Mouse (Mus musculus) midbrain, embryonic 15.5 days (tissue): ENCODE measurements at regions not wholly inside any gene's neighbourhood (a gene's known extent, or its start where the extent isn't known, plus 50 kb on each side); places are given as distances from the start of the nearest gene placed in this dataset.
A peak's percentile ranks its signal among the peaks of the same experiment; 100 is the strongest.

ENCODE experiments used
- ATAC-seq: fragments of 200-750 bp; cut with Nextera tagmentation; replicated peaks from 2 replicates; pipeline ENCODE4 v1.8.0; 2017; ENCODE audit warnings: moderate TSS enrichment
- H3K27ac ChIP-seq: fragments of 300-500 bp; sonication (generic); 2 replicates; pipeline ENCODE4 v1.5.1; 2015; ENCODE audit warnings: mild to moderate bottlenecking, inconsistent platforms
- H3K27me3 ChIP-seq: fragments of 300-500 bp; sonication (generic); replicated peaks from 2 replicates; pipeline ENCODE4 v1.6.1; 2015; ENCODE audit warnings: inconsistent platforms
- H3K36me3 ChIP-seq: fragments of 300-500 bp; sonication (generic); replicated peaks from 2 replicates; pipeline ENCODE4 v1.6.1; 2015; ENCODE audit warnings: inconsistent platforms
- H3K4me1 ChIP-seq: fragments of 300-500 bp; sonication (generic); 2 replicates; pipeline ENCODE4 v1.6.1; 2015; ENCODE audit warnings: inconsistent platforms
- H3K4me2 ChIP-seq: fragments of 300-500 bp; sonication (generic); 2 replicates; pipeline ENCODE4 v1.6.1; 2015; ENCODE audit warnings: inconsistent platforms, mild to moderate bottlenecking, moderate library complexity
- H3K4me3 ChIP-seq: fragments of 300-500 bp; sonication (generic); 2 replicates; pipeline ENCODE4 v1.5.1; 2015; ENCODE audit warnings: mild to moderate bottlenecking, inconsistent platforms
- H3K9ac ChIP-seq: fragments of 300-500 bp; sonication (generic); 2 replicates; pipeline ENCODE4 v1.6.1; 2015; ENCODE audit warnings: mild to moderate bottlenecking, inconsistent platforms
- H3K9me3 ChIP-seq: fragments of 300-500 bp; sonication (generic); 2 replicates; pipeline ENCODE4 v1.6.1; 2016; ENCODE audit warnings: inconsistent platforms
- WGBS: fragments of 180-500 bp; shearing (Covaris S2); methylation state at CpG from one replicate; pipeline ENCODE4 v1.1.7; 2015; ENCODE audit warnings: mixed read lengths; 5-methylcytosine and 5-hydroxymethylcytosine counted together

DNA sequence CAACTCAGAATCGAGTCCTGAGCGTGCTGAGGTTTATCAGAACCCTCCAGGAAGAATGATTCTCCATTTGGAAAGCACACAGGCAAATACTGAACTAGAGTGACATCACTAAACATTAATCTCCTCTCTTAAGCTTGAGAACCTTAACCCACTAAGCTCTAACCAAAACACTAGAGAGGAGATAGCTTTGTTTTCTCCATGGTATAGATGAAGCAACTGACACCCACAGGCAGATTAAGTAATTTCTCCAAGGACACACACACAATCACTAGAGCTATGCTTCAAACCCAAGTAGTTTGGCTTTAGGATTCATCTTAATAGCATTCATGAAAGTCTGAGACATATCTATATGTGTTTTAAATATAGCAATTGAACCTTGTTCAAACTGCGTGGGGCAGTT, 75.2 kb downstream of the Calml3 start:
- no peaks in the 10 kb centered on the region for H3K4me1 ChIP-seq
- H3K4me3 ChIP-seq, result no peak overlapping the region
- H3K9ac ChIP-seq, result no peak overlapping the region
- H3K9me3 ChIP-seq, result no peaks in the 10 kb centered on the region
- H3K4me2 ChIP-seq, result no peak overlapping the region
- ATAC-seq, result no peak
- H3K27ac ChIP-seq, result no peak overlapping the region
- 86% methylated on average over 3 of the region's 3 CpGs for WGBS
- no peaks in the 10 kb centered on the region for H3K27me3 ChIP-seq
- H3K36me3 ChIP-seq, result no peaks in the 10 kb centered on the region

DNA sequence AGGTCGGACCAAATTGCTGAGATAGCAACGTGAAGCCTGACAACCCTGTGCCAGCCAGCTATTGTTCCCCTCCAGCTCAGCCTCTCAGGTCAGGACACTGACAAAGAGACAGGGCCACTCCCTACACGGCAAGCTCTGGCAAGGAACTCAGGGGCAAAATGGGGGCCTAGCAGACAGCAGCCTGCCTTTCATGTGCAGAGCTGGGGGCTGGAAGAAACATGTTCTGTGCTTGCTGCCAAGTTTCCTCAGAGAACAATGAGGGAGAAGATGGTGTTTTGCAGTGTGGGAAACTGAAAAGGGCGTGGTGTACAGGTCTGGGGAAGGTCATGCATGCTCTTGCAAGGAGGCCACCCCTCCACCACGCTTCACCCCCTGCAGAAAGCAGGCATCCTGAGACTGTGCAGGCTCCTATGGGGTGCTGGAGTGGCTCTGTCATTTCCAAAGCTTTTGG, 77.8 kb downstream of the Calml3 start:
- Histone ChIP-seq H3K4me1 (no peaks in the 10 kb centered on the region), H3K36me3 (no peaks in the 10 kb centered on the region), H3K9ac (no peak overlapping the region), H3K9me3 (no peaks in the 10 kb centered on the region), H3K27ac (no peak overlapping the region), H3K4me3 (no peak overlapping the region), H3K4me2 (no peak overlapping the region), H3K27me3 (no peaks in the 10 kb centered on the region)
- no peak for ATAC-seq
- 27% methylated on average over 5 of the region's 5 CpGs for WGBS

DNA sequence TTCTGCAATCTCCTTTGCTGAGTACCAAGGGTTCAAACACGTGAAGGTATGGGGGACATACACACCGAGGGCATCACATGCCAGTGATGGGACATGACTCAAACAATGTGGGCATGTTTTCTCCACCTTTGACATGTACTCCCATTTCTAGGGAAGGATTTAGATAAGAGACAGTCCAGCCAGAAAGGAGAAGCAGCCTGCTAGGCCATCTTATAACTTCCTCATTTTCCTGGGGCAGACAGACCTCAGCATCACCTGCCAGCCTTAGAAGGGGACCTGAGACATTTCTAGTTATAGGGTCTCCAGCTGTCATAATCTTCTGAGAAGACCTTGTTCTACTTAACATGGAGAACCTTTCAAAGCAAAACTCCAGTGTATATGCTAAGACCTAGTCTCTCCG, 78.3 kb downstream of the Calml3 start:
- Histone ChIP-seq H3K4me2 (no peak overlapping the region), H3K27ac (no peak overlapping the region), H3K4me1 (no peaks in the 10 kb centered on the region), H3K36me3 (no peaks in the 10 kb centered on the region), H3K9ac (no peak overlapping the region), H3K4me3 (no peak overlapping the region), H3K27me3 (no peaks in the 10 kb centered on the region), H3K9me3 (no peaks in the 10 kb centered on the region)
- no peak for ATAC-seq
- WGBS, result 81% methylated on average over 3 of the region's 3 CpGs

DNA sequence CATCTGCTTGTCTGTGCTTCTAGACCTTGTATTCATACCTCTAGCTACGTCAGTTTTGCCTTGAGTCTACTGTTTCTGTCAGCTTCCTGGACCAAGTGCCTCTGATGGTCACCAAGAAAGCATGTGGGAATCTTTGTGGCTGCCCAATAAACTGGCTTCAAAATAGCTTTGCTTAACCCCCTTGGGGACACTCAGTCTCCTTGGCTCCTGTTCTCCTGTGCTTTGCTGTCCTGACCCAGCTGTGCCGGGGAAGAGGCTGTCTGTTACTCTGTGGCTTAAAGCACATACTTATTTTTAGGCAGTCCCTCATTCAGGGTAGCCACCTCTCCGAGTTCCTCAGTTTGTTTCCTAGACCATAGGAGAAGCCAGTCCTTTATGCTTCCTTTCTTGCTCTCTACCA, 79.8 kb downstream of the Calml3 start:
- ATAC-seq, result no peak
- no peak overlapping the region for H3K27ac ChIP-seq
- WGBS, result 85% methylated on average over 3 of the region's 3 CpGs
- no peak overlapping the region for H3K4me2 ChIP-seq
- no peaks in the 10 kb centered on the region for H3K36me3 ChIP-seq
- no peak overlapping the region for H3K9ac ChIP-seq
- no peak overlapping the region for H3K4me3 ChIP-seq
- H3K9me3 ChIP-seq, result no peaks in the 10 kb centered on the region
- no peaks in the 10 kb centered on the region for H3K4me1 ChIP-seq
- no peaks in the 10 kb centered on the region for H3K27me3 ChIP-seq

DNA sequence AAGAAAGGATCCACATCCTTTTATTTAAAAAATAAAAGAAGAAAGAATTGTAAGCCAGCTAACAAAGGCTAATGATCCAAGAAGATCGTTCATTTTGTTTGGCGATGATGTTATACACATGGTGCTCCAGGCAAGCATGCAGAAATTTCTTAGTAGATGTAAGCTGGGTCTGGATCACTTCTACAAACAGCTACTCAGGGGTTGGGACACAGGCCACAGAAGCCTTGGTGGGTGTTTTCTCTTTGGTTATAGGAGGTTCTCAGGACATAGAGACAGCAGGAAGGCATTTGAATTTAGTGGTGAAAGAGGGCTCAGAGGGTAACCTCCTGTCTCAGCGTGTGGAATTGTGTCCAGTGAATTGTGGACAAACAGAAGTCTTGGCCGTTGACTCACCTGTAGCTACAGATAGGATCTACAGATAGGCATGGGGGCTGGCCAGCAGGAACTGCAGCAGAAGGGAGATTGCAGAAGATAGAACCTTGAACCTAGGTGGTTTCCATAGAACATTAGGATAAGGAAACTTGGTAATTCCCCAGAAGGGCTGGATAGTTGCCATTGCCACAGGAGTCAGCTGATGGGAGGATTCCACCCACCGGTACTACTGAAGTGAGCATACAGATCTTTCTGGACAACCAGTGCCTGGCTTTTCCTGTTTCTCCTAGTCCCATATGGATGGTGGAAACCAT, 80.5 kb downstream of the Calml3 start:
- H3K9me3 ChIP-seq, result no peaks in the 10 kb centered on the region
- H3K27me3 ChIP-seq, result no peaks in the 10 kb centered on the region
- H3K4me2 ChIP-seq, result no peak overlapping the region
- ATAC-seq, result no peak
- H3K4me3 ChIP-seq, result no peak overlapping the region
- no peak overlapping the region for H3K9ac ChIP-seq
- H3K27ac ChIP-seq, result no peak overlapping the region
- H3K36me3 ChIP-seq, result no peaks in the 10 kb centered on the region
- WGBS, result 90% methylated on average over 5 of the region's 5 CpGs
- no peaks in the 10 kb centered on the region for H3K4me1 ChIP-seq

DNA sequence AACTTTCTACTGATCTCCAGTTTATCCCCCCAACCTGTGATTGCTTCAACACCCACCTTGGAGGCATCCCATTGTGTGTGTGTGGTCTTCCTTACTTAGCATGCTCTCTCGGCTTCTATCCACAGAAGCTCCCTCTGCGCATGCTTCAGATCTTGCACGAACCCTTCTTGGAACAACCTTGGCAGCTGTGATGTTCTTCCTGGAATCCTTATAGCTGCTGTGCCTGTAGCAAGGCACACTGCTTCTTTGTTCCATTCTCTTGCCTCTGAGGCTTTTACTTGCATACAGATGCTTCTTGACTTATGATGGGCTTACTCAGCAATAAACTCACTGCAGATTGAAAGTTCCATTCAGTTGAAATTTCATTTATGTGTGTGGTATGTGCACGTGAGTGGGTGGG, 81.2 kb downstream of the Asb13 start:
- H3K4me3 ChIP-seq, result no peak overlapping the region
- H3K9ac ChIP-seq, result no peak overlapping the region
- WGBS, result 95% methylated on average over 4 of the region's 4 CpGs
- H3K4me1 ChIP-seq, result peaks cover 12% of the 10 kb centered on the region
- H3K27ac ChIP-seq, result no peak overlapping the region
- H3K4me2 ChIP-seq, result no peak overlapping the region
- ATAC-seq, result no peak
- no peaks in the 10 kb centered on the region for H3K9me3 ChIP-seq
- H3K27me3 ChIP-seq, result no peaks in the 10 kb centered on the region
- no peaks in the 10 kb centered on the region for H3K36me3 ChIP-seq

DNA sequence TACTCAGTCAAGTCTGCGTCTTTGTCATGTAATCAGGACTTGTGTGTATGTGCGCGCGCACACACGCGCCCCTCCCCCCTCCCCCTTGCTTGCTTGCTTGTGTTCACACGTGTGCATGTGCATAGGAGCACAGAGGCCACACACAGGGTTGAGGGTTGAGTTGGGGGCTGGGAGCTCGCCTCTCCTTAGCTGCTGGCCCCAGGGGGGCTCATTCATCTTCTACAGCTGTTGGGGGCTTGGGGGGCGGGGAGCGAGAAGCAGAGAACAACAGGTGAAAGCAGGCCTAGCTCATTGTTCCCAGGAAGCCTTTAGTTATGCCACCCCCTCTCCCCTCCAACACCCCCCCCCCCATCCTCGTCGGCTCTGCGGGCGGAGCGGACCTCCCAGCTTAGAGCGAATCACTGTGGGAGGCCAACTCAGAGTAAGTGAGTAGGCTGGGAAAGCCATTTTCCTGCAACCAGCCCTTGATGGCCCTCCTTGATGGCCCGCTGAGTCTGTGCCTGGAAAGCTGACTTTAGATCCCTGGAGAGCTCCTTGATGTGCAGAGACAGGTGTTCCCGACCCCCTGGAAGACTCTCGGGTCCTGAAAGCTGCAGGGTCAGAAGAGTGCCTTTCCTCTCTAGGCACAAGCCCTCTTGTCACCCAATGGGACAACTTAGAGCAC, 78.8 kb downstream of the Asb13 start:
- no peaks in the 10 kb centered on the region for H3K9me3 ChIP-seq
- H3K36me3 ChIP-seq, result no peaks in the 10 kb centered on the region
- no peak overlapping the region for H3K9ac ChIP-seq
- H3K4me2 ChIP-seq, result peak overlapping the region; percentile 60
- peak; percentile 92 for ATAC-seq
- WGBS, result under 1% methylated on average over 17 of the region's 19 CpGs
- H3K27me3 ChIP-seq, result no peaks in the 10 kb centered on the region
- H3K4me3 ChIP-seq, result peak overlapping the region; percentile 28
- H3K4me1 ChIP-seq, result peaks cover 12% of the 10 kb centered on the region
- no peak overlapping the region for H3K27ac ChIP-seq

DNA sequence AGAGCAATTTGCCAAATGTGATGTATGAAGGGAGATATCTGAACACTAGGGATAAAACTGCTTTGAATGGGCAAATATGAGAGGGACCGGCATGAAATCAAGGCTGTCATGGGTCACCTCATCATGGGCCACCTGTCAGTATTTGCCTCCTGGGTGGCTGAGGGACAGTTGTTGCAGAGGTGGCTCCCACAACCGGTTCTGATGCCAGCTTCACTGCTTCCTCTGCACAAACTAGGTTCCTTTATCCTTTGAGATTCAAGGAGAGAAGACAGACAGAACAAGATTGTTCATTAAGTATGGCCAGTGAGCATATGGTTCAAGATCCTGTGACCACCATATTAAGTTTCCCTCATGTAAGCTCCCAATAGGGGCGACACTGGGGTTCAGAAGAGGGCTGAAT, 78.3 kb downstream of the Asb13 start:
- Histone ChIP-seq H3K9me3 (no peaks in the 10 kb centered on the region), H3K36me3 (no peaks in the 10 kb centered on the region), H3K4me1 (peaks cover 12% of the 10 kb centered on the region), H3K27me3 (no peaks in the 10 kb centered on the region), H3K27ac (no peak overlapping the region), H3K4me2 (peak overlapping the region; percentile 60), H3K4me3 (peak overlapping the region; percentile 28), H3K9ac (no peak overlapping the region)
- ATAC-seq, result no peak; the same call in 1 of the 2 replicates
- 13% methylated on average over 3 of the region's 3 CpGs for WGBS

DNA sequence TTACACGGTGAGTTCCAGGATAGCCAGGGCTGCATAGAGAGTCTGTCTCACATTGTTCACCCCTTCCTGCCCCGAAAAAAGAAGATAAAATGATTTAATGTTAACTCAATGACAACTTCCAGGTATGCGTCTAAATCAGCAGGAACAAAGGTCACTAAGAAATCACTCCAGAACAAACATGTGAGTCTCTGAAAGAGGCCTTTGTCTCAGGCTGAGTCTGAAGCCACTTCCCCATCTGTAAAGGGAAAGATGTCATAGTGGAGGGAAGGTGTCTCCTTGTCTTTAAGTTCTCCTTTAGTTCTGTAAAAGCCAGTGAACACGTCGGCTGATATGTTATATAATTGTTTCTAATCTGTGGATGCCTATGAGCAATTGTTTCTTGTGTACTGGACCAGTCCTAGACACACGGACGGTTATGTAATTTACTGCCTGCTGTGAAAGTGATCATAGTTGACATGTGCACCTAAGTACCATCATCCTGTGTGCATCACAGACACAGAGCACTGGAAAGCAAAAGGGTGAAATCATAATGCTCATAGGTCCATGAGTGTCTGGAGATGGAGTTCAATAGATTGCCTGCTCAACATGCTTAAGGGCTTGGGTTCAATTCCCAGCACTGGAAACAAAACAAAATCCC, 76.3 kb downstream of the Asb13 start:
- no peaks in the 10 kb centered on the region for H3K9me3 ChIP-seq

DNA sequence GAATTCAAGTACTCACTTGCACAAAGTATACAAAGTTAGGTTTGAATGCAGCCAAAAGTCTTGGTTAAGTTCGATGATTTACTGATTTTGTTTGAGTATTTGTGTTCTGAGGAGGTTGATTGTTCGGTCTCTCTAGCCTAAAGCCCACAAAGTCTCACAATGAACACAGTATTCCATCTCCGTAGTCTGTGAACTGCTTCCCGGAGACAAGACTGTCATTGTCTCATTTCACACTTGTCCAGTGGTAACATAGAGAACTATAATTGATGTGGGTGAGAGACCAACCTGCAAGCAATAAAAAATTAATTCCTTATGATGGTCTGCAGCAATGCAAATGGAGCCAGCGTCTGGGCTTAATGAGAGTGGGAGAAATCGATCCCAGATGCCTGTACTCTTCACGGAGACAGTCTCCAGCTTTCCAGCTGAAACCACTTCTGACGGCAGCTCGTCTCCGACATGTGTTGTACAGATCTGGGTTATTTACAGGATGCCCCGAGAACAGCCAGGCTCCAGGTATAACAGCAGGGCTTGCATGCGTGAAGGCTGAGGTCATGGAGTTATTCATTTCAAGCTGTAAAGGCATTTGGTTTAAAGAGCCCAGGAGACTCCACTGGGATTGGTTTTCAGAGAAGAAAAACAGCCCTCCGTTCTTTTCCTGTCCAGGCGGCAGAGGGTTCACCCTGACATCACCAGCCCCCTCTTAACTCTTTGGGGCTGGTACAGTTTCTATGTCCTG, 75.2 kb downstream of the Asb13 start:
- Histone ChIP-seq H3K4me2 (no peak overlapping the region), H3K4me3 (no peak overlapping the region), H3K27me3 (no peaks in the 10 kb centered on the region), H3K9me3 (no peaks in the 10 kb centered on the region), H3K9ac (no peak overlapping the region), H3K4me1 (peaks cover 12% of the 10 kb centered on the region), H3K27ac (no peak overlapping the region), H3K36me3 (no peaks in the 10 kb centered on the region)
- ATAC-seq, result no peak
- 72% methylated on average over 14 of the region's 14 CpGs for WGBS

More for the DNA sequence above, 76.3 kb downstream of the Asb13 start:
- Histone ChIP-seq H3K27ac (no peak overlapping the region), H3K4me3 (no peak overlapping the region), H3K36me3 (no peaks in the 10 kb centered on the region), H3K4me1 (peaks cover 12% of the 10 kb centered on the region), H3K9ac (no peak overlapping the region), H3K27me3 (no peaks in the 10 kb centered on the region), H3K4me2 (no peak overlapping the region)
- WGBS, result 91% methylated on average over 7 of the region's 7 CpGs
- no peak for ATAC-seq
